Mouse (Mus musculus): ENCODE data around the gene Ndufs8. TPM values are rescaled to one million over a fixed set of nuclear protein-coding genes. Genes with fewer than 3 reads are reported as not detected.

Ndufs8 gene
- 10 to 100 TPM; 60.8 to 68.6 TPM for total RNA-seq (2023)

GRCm38 (mm10) chr19:3912337-3913204 is at the start of gene Ndufs8:
Ndufs8 (minus strand) TSS chr19:3912774.

GRCm38 (mm10) chr19:3958470-3958869 is 45.9 kb upstream of the Ndufs8 start, which contains the start of gene Aldh3b3:
Aldh3b3 (plus strand) TSS chr19:3958645.

GRCm38 (mm10) chr19:3935032-3935895 is 22.7 kb upstream of the Ndufs8 start, which contains the start of gene Unc93b1:
Unc93b1 (plus strand) TSS chr19:3935186.

GRCm38 (mm10) chr19:3929211-3929941 is 16.8 kb upstream of the Ndufs8 start, which contains the start of gene Aldh3b1:
Aldh3b1 (minus strand) TSS chr19:3929808.

GRCm38 (mm10) chr19:3906795-3907786 is 5.5 kb downstream of the Ndufs8 start, which contains the start of gene Tcirg1:
Tcirg1 (minus strand) TSS chr19:3907133.

Other genes with a start within 250 kb of the Ndufs8 start
- gene Lrp5, start 226.2 kb downstream of the Ndufs8 start, total RNA-seq (2023): 10 to 100 TPM; 20.5 to 23.1 TPM
- 10 to 100 TPM; 24.4 to 28.9 TPM for gene 1810055G02Rik, start 204.5 kb downstream of the Ndufs8 start, total RNA-seq (2023)
- 10 to 100 TPM; 53.8 to 54.0 TPM for gene Kmt5b, start 145.4 kb downstream of the Ndufs8 start, total RNA-seq (2023)
- 10 to 100 TPM; 42.2 TPM for gene Chka, start 61.0 kb downstream of the Ndufs8 start, total RNA-seq (2023)
- gene Tcirg1, start 5.6 kb downstream of the Ndufs8 start, total RNA-seq (2023): 100 to 1,000 TPM; 223 to 229 TPM
- gene Aldh3b1, start 17.0 kb upstream of the Ndufs8 start, total RNA-seq (2023): 100 to 1,000 TPM; 142 to 144 TPM
- 100 to 1,000 TPM; 277 to 278 TPM for gene Unc93b1, start 22.4 kb upstream of the Ndufs8 start, total RNA-seq (2023)
- 10 to 100 TPM; 12.3 to 12.6 TPM for gene Aldh3b3, start 45.9 kb upstream of the Ndufs8 start, total RNA-seq (2023)
- gene Aldh3b2, start 59.6 kb upstream of the Ndufs8 start, total RNA-seq (2023): 10 to 100 TPM; 12.7 to 16.4 TPM
- under 1 TPM in 1 of 2 experiments, not detected in 1; 0.42 TPM for gene Acy3, start 73.8 kb upstream of the Ndufs8 start, total RNA-seq (2023)
- gene Tbx10, start 80.0 kb upstream of the Ndufs8 start, total RNA-seq (2023): not detected
- 1 to 10 TPM; 5.2 to 5.9 TPM for gene Nudt8, start 87.8 kb upstream of the Ndufs8 start, total RNA-seq (2023)
- 1 to 10 TPM in 1 of 2 experiments, under 1 TPM in 1; 0.70 to 1.0 TPM for gene Gm49405, start 87.9 kb upstream of the Ndufs8 start, total RNA-seq (2023)
- gene Doc2g, start 90.5 kb upstream of the Ndufs8 start, total RNA-seq (2023): 1 to 10 TPM in 1 of 2 experiments, under 1 TPM in 1; 0.55 to 2.2 TPM
- gene Ndufv1, start 100.0 kb upstream of the Ndufs8 start, total RNA-seq (2023): 10 to 100 TPM; 69.0 to 69.5 TPM
- gene Gstp1, start 125.2 kb upstream of the Ndufs8 start, total RNA-seq (2023): 10 to 100 TPM; 71.2 to 96.6 TPM
- gene Gstp2, start 133.2 kb upstream of the Ndufs8 start, total RNA-seq (2023): 1 to 10 TPM; 5.9 to 8.4 TPM
- gene Gstp3, start 146.8 kb upstream of the Ndufs8 start, total RNA-seq (2023): 1 to 10 TPM; 5.3 to 8.8 TPM
- not detected for gene Cabp2, start 168.8 kb upstream of the Ndufs8 start, total RNA-seq (2023)
- 100 to 1,000 TPM; 208 to 221 TPM for gene Cdk2ap2, start 184.4 kb upstream of the Ndufs8 start, total RNA-seq (2023)
- 100 to 1,000 TPM; 161 to 176 TPM for gene Pitpnm1, start 187.2 kb upstream of the Ndufs8 start, total RNA-seq (2023)
- 100 to 1,000 TPM in 1 of 2 experiments, 10 to 100 TPM in 1; 96.8 to 101 TPM for gene Aip, start 213.1 kb upstream of the Ndufs8 start, total RNA-seq (2023)
- not detected for gene Gpr152, start 227.0 kb upstream of the Ndufs8 start, total RNA-seq (2023)
- under 1 TPM in 1 of 2 experiments, not detected in 1; 0.22 TPM for gene Cabp4, start 231.3 kb upstream of the Ndufs8 start, total RNA-seq (2023)
- gene Coro1b, start 235.8 kb upstream of the Ndufs8 start, total RNA-seq (2023): 100 to 1,000 TPM; 186 to 201 TPM
- 10 to 100 TPM in 1 of 2 experiments, 1 to 10 TPM in 1; 8.0 to 11.7 TPM for gene Ptprcap, start 240.8 kb upstream of the Ndufs8 start, total RNA-seq (2023)